Mouse (Mus musculus): ENCODE measurements around the gene Slc38a4. TPM values are rescaled to one million over a fixed set of nuclear protein-coding genes. Genes with fewer than 3 reads are reported as not detected.
A peak's percentile ranks its signal among the peaks of the same experiment; 100 is the strongest.

Gene Slc38a4
- 21.3 and 45.4 TPM in 2 replicates for polyA plus RNA-seq (2012; rRNA removed)

- no peak for DNase-seq (ENCODE audit: low read depth)
Measured at GRCm38 (mm10) chr15:97055794-97056193, at the start of gene Slc38a4. Slc38a4 (minus strand) TSS chr15:97055956.

GRCm38 (mm10) chr15:97104889-97105391 lies 49.2 kb upstream of the Slc38a4 start:
- DNase-seq (ENCODE audit: low read depth): no peak

- no peak for DNase-seq (ENCODE audit: low read depth)
Measured at GRCm38 (mm10) chr15:97104048-97104447, 48.3 kb upstream of the Slc38a4 start.

GRCm38 (mm10) chr15:97102811-97103210 lies 47.1 kb upstream of the Slc38a4 start:
- DNase-seq (ENCODE audit: low read depth): no peak

GRCm38 (mm10) chr15:97102181-97102580 lies 46.4 kb upstream of the Slc38a4 start:
- no peak for DNase-seq (ENCODE audit: low read depth)

GRCm38 (mm10) chr15:97099101-97099500 lies 43.3 kb upstream of the Slc38a4 start:
- DNase-seq (ENCODE audit: low read depth): no peak

- DNase-seq (ENCODE audit: low read depth): no peak
Measured at GRCm38 (mm10) chr15:97097548-97097947, 41.8 kb upstream of the Slc38a4 start.

GRCm38 (mm10) chr15:97089526-97089925 lies 33.8 kb upstream of the Slc38a4 start:
- no peak for DNase-seq (ENCODE audit: low read depth)

- no peak for DNase-seq (ENCODE audit: low read depth)
Measured at GRCm38 (mm10) chr15:97085833-97086232, 30.1 kb upstream of the Slc38a4 start.

- no peak for DNase-seq (ENCODE audit: low read depth)
Measured at GRCm38 (mm10) chr15:97077665-97078064, 21.9 kb upstream of the Slc38a4 start.

- no peak for DNase-seq (ENCODE audit: low read depth)
Measured at GRCm38 (mm10) chr15:97076092-97076491, 20.3 kb upstream of the Slc38a4 start.

- no peak for DNase-seq (ENCODE audit: low read depth)
Measured at GRCm38 (mm10) chr15:97075240-97075639, 19.5 kb upstream of the Slc38a4 start.

GRCm38 (mm10) chr15:97072859-97073826 lies 17.4 kb upstream of the Slc38a4 start:
- DNase-seq (ENCODE audit: low read depth): no peak

GRCm38 (mm10) chr15:97067340-97068136 lies 11.8 kb upstream of the Slc38a4 start:
- no peak for DNase-seq (ENCODE audit: low read depth)

- no peak for DNase-seq (ENCODE audit: low read depth)
Measured at GRCm38 (mm10) chr15:97066937-97067336, 11.2 kb upstream of the Slc38a4 start.

GRCm38 (mm10) chr15:97063211-97063610 lies 7.5 kb upstream of the Slc38a4 start:
- DNase-seq (ENCODE audit: low read depth): no peak

- no peak for DNase-seq (ENCODE audit: low read depth)
Measured at GRCm38 (mm10) chr15:97060973-97061372, 5.2 kb upstream of the Slc38a4 start.

- DNase-seq (ENCODE audit: low read depth): no peak
Measured at GRCm38 (mm10) chr15:97060571-97060970, 4.8 kb upstream of the Slc38a4 start.

GRCm38 (mm10) chr15:97060102-97060501 lies 4.3 kb upstream of the Slc38a4 start:
- DNase-seq (ENCODE audit: low read depth): peak; percentile 42

- DNase-seq (ENCODE audit: low read depth): no peak
Measured at GRCm38 (mm10) chr15:97059071-97060041, 3.6 kb upstream of the Slc38a4 start.

All from gonadal fat pad, adult 2 months (tissue).